Mouse (Mus musculus) stomach, embryonic 14.5 days (tissue): ENCODE results near the gene Mrs2. TPM values are rescaled to one million over a fixed set of nuclear protein-coding genes. Genes with fewer than 3 reads are reported as not detected.

Experiments
- ATAC-seq: fragments of 200-750 bp; cut with Nextera tagmentation; 2 replicates; pipeline ENCODE4 v1.8.0; 2017; ENCODE audit warnings: low read depth, moderate TSS enrichment; ENCODE audit not compliant: insufficient number of reproducible peaks, insufficient read depth, low FRiP score
- H3K27ac ChIP-seq: fragments of 300-500 bp; sonication (generic); 2 replicates; pipeline ENCODE4 v1.5.1; 2014; ENCODE audit warnings: mild to moderate bottlenecking, low read length, moderate library complexity, mixed read lengths
- H3K27me3 ChIP-seq: fragments of 300-500 bp; sonication (generic); 2 replicates; pipeline ENCODE4 v1.6.1; 2014; ENCODE audit warnings: low read length, control low read depth, mixed read lengths; ENCODE audit not compliant: control insufficient read depth, insufficient read depth
- H3K36me3 ChIP-seq: fragments of 300-500 bp; sonication (generic); 2 replicates; pipeline ENCODE4 v1.6.1; 2014; ENCODE audit warnings: mild to moderate bottlenecking, control low read depth, low read length, moderate library complexity, mixed read lengths; ENCODE audit not compliant: control insufficient read depth, insufficient read depth
- H3K4me1 ChIP-seq: fragments of 300-500 bp; sonication (generic); 2 replicates; pipeline ENCODE4 v1.6.1; 2014; ENCODE audit warnings: low read length, control low read depth, mixed read lengths; ENCODE audit not compliant: control insufficient read depth, insufficient read depth
- H3K4me2 ChIP-seq: fragments of 300-500 bp; sonication (generic); replicated peaks from 2 replicates; pipeline ENCODE4 v1.6.1; 2014; ENCODE audit warnings: low read depth, low read length, control low read depth
- H3K4me3 ChIP-seq: fragments of 300-500 bp; sonication (generic); 2 replicates; pipeline ENCODE4 v1.5.1; 2014; ENCODE audit warnings: low read depth, low read length, control low read depth
- H3K9ac ChIP-seq: fragments of 300-500 bp; sonication (generic); replicated peaks from 2 replicates; pipeline ENCODE4 v1.6.1; 2014; ENCODE audit warnings: low read depth, mild to moderate bottlenecking, control low read depth, low read length, moderate library complexity, mixed read lengths
- H3K9me3 ChIP-seq: fragments of 300-500 bp; sonication (generic); 2 replicates; pipeline ENCODE4 v1.6.1; 2016; ENCODE audit warnings: low read depth, low read length, control low read depth; ENCODE audit not compliant: control insufficient read depth
- WGBS: fragments of 180-500 bp; shearing (Covaris S2); extraction: QIAGEN DNeasy Blood & Tissue Kit; methylation state at CpG from one replicate; pipeline ENCODE4 v1.1.7; 2014; 5-methylcytosine and 5-hydroxymethylcytosine counted together
- polyA plus RNA-seq: library from polyadenylated mRNA; unstranded; fragments of >200 nt; fragmentation: Nextera tagmentation; extraction: Ambion mirVana; gene quantifications from 2 replicates; pipeline ENCODE4 v1.2.1, GENCODE M21; 2014

The Mrs2 gene
- polyA plus RNA-seq, 1 experiment from 2014 or later, result 29.8 TPM

DNA sequence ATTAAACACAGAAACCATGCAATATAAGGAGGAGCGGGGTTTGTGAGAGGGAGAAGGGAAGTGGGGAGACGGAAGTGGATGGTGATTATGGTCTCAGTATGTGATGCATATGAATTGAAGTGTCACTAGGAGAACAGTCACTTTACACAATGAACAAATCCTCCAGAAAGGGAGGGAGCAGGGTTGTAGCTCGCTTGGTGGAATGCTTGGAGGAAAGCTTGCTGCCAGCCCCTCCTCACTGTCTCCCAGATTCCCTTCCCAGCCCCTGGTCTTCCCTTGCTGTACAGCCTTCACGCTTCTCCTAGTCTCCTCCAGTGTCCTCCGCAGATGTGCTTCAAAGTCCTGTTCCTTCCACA is 54.4 kb downstream of the Mrs2 start:
- Histone ChIP-seq H3K27me3 (no peaks in the 10 kb centered on the region), H3K9me3 (no peaks in the 10 kb centered on the region), H3K4me3 (peak overlapping the region; percentile 28), H3K4me1 (no peaks in the 10 kb centered on the region), H3K27ac (no peak overlapping the region), H3K9ac (no peak overlapping the region), H3K4me2 (peak overlapping the region; percentile 37), H3K36me3 (no peaks in the 10 kb centered on the region)
- WGBS, result 33% methylated on average over 5 of the region's 5 CpGs
- ATAC-seq, result no peak

DNA sequence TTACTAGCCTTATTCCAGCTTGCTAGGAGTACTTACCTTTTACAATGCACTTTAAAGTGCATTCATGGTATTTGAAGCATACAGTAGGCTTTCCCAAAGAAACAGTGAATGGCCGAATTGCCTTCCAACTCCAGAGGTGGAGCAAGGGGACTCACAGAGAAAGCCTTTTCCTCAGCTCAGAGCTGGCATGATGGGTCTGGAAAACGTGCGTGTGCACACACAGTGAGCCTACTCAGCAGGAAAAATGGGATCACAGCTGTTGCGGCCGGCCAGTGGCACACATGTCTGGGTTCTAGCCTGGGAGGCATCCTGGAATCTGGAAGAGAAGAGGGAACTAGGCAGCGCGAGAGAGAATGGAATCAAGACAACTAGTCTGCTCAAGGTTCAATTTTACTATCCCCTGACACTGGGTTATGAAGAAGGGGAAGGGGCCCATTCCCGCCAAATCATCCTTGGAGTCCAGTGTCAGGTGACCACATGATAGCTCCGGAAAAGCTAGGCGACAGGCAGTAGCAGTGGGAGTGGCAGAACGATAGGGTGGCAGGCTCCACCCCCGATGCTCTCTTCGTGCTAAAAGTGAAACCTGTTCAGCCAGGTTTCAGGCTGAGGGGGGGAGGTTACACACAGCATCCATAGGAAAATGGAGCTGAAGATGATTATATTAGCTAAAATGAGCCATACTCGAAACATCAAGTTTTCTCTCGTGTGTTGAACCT is 54.9 kb downstream of the Mrs2 start:
- Histone ChIP-seq H3K9me3 (no peaks in the 10 kb centered on the region), H3K36me3 (no peaks in the 10 kb centered on the region; the same call in 1 of the 2 replicates), H3K27ac (no peak overlapping the region), H3K9ac (no peak overlapping the region), H3K4me2 (peak overlapping the region; percentile 37), H3K4me3 (peak overlapping the region; percentile 28), H3K27me3 (no peaks in the 10 kb centered on the region), H3K4me1 (no peaks in the 10 kb centered on the region)
- peak; percentile 74 for ATAC-seq
- 18% methylated on average over 15 of the region's 15 CpGs for WGBS

DNA sequence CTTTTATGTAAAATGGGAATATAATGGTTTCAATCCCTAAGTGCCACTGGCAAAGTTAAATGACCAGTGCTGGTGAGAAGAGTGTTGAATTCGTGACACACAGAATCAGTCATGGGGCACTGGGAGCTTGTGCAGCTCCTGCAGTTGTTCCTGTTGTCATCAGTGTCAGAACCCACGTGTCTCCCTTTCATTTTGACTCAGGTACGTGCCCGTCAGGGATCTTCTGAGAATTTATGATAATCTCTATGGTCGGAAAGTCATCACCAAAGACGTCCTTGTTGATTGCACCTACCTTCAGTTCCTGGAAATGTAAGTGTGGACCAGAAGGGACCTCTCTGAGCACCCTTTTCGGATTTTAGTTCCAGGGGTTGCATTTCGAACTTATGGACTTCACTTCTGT is 58.1 kb downstream of the Mrs2 start:
- H3K4me2 ChIP-seq, result no peak overlapping the region
- no peaks in the 10 kb centered on the region; the same call in 1 of the 2 replicates for H3K36me3 ChIP-seq
- no peaks in the 10 kb centered on the region for H3K4me1 ChIP-seq
- H3K4me3 ChIP-seq, result no peak overlapping the region
- H3K27me3 ChIP-seq, result no peaks in the 10 kb centered on the region
- no peak overlapping the region for H3K9ac ChIP-seq
- H3K9me3 ChIP-seq, result no peaks in the 10 kb centered on the region
- 82% methylated on average over 8 of the region's 8 CpGs for WGBS
- no peak overlapping the region for H3K27ac ChIP-seq
- no peak for ATAC-seq

DNA sequence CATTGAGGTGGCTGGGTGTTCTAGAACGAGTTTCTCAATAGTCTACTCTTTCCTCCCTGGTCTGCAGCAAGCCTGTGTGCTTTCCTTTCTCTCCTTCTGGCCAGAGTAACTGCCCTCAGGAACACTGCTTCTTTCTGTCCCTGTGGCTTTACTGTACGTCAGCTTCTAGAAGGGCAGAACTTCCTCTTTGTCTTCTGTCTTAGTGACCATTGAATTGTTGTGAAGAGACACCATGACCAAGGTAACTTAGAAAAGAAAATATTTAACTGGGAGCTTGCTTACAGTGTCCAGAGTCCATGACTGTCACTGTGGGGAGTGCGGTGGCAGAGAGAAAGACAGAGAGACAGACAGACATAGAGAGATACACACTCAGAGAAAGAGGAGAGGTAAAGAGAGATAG is 60.1 kb downstream of the Mrs2 start:
- H3K9me3 ChIP-seq, result no peaks in the 10 kb centered on the region
- no peak overlapping the region for H3K4me3 ChIP-seq
- no peak overlapping the region for H3K27ac ChIP-seq
- WGBS, result 84% methylated on average over 3 of the region's 3 CpGs
- no peak overlapping the region for H3K9ac ChIP-seq
- no peaks in the 10 kb centered on the region for H3K27me3 ChIP-seq
- H3K36me3 ChIP-seq, result no peaks in the 10 kb centered on the region; the same call in 1 of the 2 replicates
- no peaks in the 10 kb centered on the region for H3K4me1 ChIP-seq
- no peak for ATAC-seq
- no peak overlapping the region for H3K4me2 ChIP-seq

DNA sequence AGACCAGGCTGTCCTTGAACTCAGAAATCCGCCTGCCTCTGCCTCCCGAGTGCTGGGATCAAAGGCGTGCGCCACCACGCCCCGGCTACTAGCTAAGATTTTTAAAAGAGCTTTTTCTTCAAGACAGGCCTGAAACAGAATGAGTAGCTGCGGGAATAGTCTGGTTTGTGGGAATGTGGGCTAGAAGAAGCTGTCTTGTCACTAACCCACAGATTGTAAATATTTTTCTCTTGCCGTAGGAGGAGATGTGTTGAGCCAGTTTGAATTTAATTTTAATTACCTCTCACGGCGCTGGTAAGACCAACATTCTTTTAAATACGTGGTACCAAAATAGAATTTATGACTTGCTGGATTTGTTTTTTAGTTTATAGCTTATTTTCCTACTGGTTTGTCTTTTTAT is 61.5 kb downstream of the Mrs2 start:
- no peaks in the 10 kb centered on the region for H3K4me1 ChIP-seq
- WGBS, result 89% methylated on average over 11 of the region's 11 CpGs
- H3K4me3 ChIP-seq, result no peak overlapping the region
- H3K9ac ChIP-seq, result no peak overlapping the region
- ATAC-seq, result no peak
- H3K27me3 ChIP-seq, result no peaks in the 10 kb centered on the region
- H3K36me3 ChIP-seq, result no peaks in the 10 kb centered on the region; the same call in 1 of the 2 replicates
- H3K9me3 ChIP-seq, result no peaks in the 10 kb centered on the region
- no peak overlapping the region for H3K27ac ChIP-seq
- H3K4me2 ChIP-seq, result no peak overlapping the region

DNA sequence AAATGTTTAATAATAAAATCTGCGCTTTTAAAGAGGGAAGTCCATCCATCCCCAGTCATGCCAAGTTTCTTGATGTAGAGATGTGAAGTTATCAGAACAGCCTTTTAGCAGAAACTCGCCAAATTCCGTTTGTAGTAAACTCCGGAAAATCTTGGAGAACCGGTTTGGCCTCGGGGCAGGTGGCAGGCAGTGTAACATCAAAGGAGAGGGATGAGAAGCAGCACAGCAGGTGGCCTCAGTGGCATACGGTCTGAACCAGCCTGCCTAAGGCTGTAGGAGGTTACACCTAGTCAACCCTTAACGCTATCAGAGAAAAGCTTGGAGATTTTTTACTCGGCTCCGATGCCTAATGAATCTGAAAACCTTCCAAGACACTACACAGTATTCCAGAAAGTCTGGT is 64.7 kb downstream of the Mrs2 start:
- 14% methylated on average over 10 of the region's 10 CpGs for WGBS
- Histone ChIP-seq H3K36me3 (no peaks in the 10 kb centered on the region), H3K27me3 (no peaks in the 10 kb centered on the region), H3K4me1 (0 out of 2 replicates have a peak, but pooled peaks cover 3% of the 10 kb centered on the region), H3K27ac (peak overlapping the region; percentile 44; the same call in 1 of the 2 replicates), H3K4me2 (no peak overlapping the region), H3K9me3 (no peaks in the 10 kb centered on the region), H3K9ac (no peak overlapping the region), H3K4me3 (no peak overlapping the region)
- peak; percentile 69; the same call in 1 of the 2 replicates for ATAC-seq

DNA sequence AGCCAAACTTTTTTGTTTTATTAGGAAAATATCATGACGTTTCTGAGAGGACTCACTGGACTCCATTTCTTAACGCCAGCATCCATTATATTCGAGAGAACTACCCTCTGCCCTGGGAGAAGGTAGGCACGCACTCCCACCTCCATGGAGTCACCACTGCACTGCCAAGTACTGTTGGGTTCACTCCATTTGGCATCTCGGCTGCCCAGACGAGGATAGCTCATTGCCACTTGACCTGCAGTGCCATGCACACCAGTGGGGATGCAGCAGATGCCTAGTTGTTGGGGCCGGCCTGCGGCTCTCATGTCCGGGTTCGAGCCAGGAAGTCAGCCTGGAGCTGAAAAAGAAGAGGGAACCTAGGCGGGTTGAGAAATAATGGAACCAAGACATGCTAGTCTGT is 65.1 kb downstream of the Mrs2 start:
- H3K4me3 ChIP-seq, result no peak overlapping the region
- WGBS, result 40% methylated on average over 11 of the region's 11 CpGs
- no peaks in the 10 kb centered on the region for H3K9me3 ChIP-seq
- H3K36me3 ChIP-seq, result no peaks in the 10 kb centered on the region
- H3K4me2 ChIP-seq, result no peak overlapping the region
- no peak overlapping the region; the same call in 1 of the 2 replicates for H3K27ac ChIP-seq
- H3K27me3 ChIP-seq, result no peaks in the 10 kb centered on the region
- ATAC-seq, result no peak
- H3K9ac ChIP-seq, result no peak overlapping the region
- H3K4me1 ChIP-seq, result 0 out of 2 replicates have a peak, but pooled peaks cover 3% of the 10 kb centered on the region

DNA sequence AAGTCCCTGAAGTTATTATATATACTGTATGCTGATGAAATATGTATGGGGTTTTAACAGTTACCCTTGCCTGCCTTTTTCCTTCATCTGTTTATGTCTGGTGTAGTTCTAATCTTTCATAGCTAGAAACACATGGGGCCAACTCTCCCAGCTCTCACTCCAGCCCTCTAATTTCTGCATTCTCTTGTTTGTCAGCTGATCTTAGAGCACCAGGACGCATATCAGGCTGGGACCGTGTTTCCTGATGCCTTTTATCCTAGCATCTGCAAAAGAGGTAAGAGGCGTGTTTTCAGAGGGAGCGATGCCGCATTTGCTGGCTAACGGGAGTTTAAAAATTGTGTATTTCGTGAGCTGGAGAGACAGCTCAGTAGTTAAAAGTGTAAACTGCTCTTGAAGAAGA is 67.5 kb downstream of the Mrs2 start:
- Histone ChIP-seq H3K27ac (no peak overlapping the region), H3K4me2 (no peak overlapping the region), H3K27me3 (no peaks in the 10 kb centered on the region), H3K4me3 (no peak overlapping the region), H3K9me3 (no peaks in the 10 kb centered on the region), H3K36me3 (no peaks in the 10 kb centered on the region), H3K9ac (no peak overlapping the region), H3K4me1 (0 out of 2 replicates have a peak, but pooled peaks cover 3% of the 10 kb centered on the region)
- no peak for ATAC-seq
- WGBS, result 54% methylated on average over 7 of the region's 7 CpGs

DNA sequence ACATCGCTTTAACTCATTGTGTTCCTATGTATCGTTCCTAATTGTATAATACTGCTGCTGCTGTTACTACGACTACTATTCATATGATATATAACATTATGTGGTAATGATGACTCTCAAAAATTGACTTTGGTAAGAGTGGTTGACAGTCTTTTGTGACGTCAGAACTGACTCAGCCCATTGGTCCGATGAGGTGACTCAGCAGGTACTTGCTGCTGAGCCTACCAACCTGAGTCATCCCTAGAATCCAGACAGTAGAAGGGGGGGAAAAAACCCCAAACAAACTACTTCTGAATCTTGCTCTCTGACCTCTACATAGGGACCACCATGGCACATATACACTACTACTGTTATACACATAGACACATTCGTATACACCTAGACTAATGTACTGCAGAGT is 71.3 kb downstream of the Mrs2 start:
- 87% methylated on average over 6 of the region's 6 CpGs for WGBS
- Histone ChIP-seq H3K4me1 (0 out of 2 replicates have a peak, but pooled peaks cover 5% of the 10 kb centered on the region), H3K9ac (no peak overlapping the region), H3K4me3 (no peak overlapping the region), H3K9me3 (no peaks in the 10 kb centered on the region), H3K4me2 (no peak overlapping the region), H3K27me3 (no peaks in the 10 kb centered on the region), H3K27ac (no peak overlapping the region), H3K36me3 (no peaks in the 10 kb centered on the region)
- ATAC-seq, result no peak
